Mouse (Mus musculus) kidney, embryonic 16.5 days (tissue): ENCODE results near the gene Asb13. TPM values are rescaled to one million over a fixed set of nuclear protein-coding genes. Genes with fewer than 3 reads are reported as not detected.

Experiments used
- ATAC-seq: fragments of 200-750 bp; cut with Nextera tagmentation; 2 replicates; pipeline ENCODE4 v1.8.0; 2017; ENCODE audit warnings: moderate TSS enrichment; ENCODE audit not compliant: low FRiP score, low TSS enrichment
- H3K27ac ChIP-seq: fragments of 300-500 bp; sonication (generic); 2 replicates; pipeline ENCODE4 v1.5.1; 2014; ENCODE audit warnings: low read length
- H3K27me3 ChIP-seq: fragments of 300-500 bp; sonication (generic); 2 replicates; pipeline ENCODE4 v1.6.1; 2014; ENCODE audit warnings: low read length, control low read depth, mixed read lengths; ENCODE audit not compliant: insufficient read depth
- H3K36me3 ChIP-seq: fragments of 300-500 bp; sonication (generic); 2 replicates; pipeline ENCODE4 v1.6.1; 2014; ENCODE audit warnings: low read length, control low read depth, mixed read lengths; ENCODE audit not compliant: insufficient read depth
- H3K4me1 ChIP-seq: fragments of 300-500 bp; sonication (generic); 2 replicates; pipeline ENCODE4 v1.6.1; 2014; ENCODE audit warnings: low read length, control low read depth, mixed read lengths; ENCODE audit not compliant: insufficient read depth
- H3K4me2 ChIP-seq: fragments of 300-500 bp; sonication (generic); replicated peaks from 2 replicates; pipeline ENCODE4 v1.6.1; 2014; ENCODE audit warnings: low read depth, low read length
- H3K4me3 ChIP-seq: fragments of 300-500 bp; sonication (generic); 2 replicates; pipeline ENCODE4 v1.5.1; 2014; ENCODE audit warnings: mild to moderate bottlenecking, low read length
- H3K9ac ChIP-seq: fragments of 300-500 bp; sonication (generic); replicated peaks from 2 replicates; pipeline ENCODE4 v1.6.1; 2014; ENCODE audit warnings: low read length
- H3K9me3 ChIP-seq: fragments of 300-500 bp; sonication (generic); 2 replicates; pipeline ENCODE4 v1.6.1; 2016; ENCODE audit warnings: low read length, control low read depth
- WGBS: fragments of 180-500 bp; shearing (Covaris S2); extraction: QIAGEN DNeasy Blood & Tissue Kit; methylation state at CpG from one replicate; pipeline ENCODE4 v1.1.7; 2014; 5-methylcytosine and 5-hydroxymethylcytosine counted together
- polyA plus RNA-seq: library from polyadenylated mRNA; unstranded; fragments of >200 nt; fragmentation: Nextera tagmentation; extraction: Ambion mirVana; gene quantifications from 2 replicates; pipeline ENCODE4 v1.2.1, GENCODE M21; 2015

Asb13 gene
- polyA plus RNA-seq, 1 experiment from 2014 or later: 16.0 TPM

- ATAC-seq: no peak
- H3K9ac ChIP-seq: no peak overlapping the region
- no peaks in the 10 kb centered on the region for H3K4me1 ChIP-seq
- H3K9me3 ChIP-seq: no peaks in the 10 kb centered on the region
- WGBS: 83% methylated on average over 2 of the region's 2 CpGs
- H3K4me2 ChIP-seq: no peak overlapping the region
- no peak overlapping the region for H3K4me3 ChIP-seq
- no peaks in the 10 kb centered on the region for H3K27me3 ChIP-seq
- H3K27ac ChIP-seq: no peak overlapping the region
- H3K36me3 ChIP-seq: 0 out of 2 replicates have a peak, but pooled peaks cover under 1% of the 10 kb centered on the region
Observed at GRCm38 (mm10) chr13:3654432-3654831, 20.6 kb downstream of the Asb13 start.

GRCm38 (mm10) chr13:3659163-3660160 lies 25.6 kb downstream of the Asb13 start:
- no peak for ATAC-seq
- WGBS: 60% methylated on average over 16 of the region's 16 CpGs
- no peak overlapping the region for H3K27ac ChIP-seq

GRCm38 (mm10) chr13:3664241-3664640 lies 30.4 kb downstream of the Asb13 start:
- ATAC-seq: no peak
- Histone ChIP-seq H3K9me3 (no peaks in the 10 kb centered on the region), H3K27me3 (no peaks in the 10 kb centered on the region), H3K4me1 (no peaks in the 10 kb centered on the region), H3K4me2 (no peak overlapping the region), H3K27ac (no peak overlapping the region), H3K36me3 (no peaks in the 10 kb centered on the region), H3K9ac (no peak overlapping the region), H3K4me3 (no peak overlapping the region)
- WGBS: 66% methylated on average over 3 of the region's 3 CpGs

More at GRCm38 (mm10) chr13:3659163-3660160, 25.6 kb downstream of the Asb13 start:
- H3K36me3 ChIP-seq: no peaks in the 10 kb centered on the region
- no peaks in the 10 kb centered on the region for H3K4me1 ChIP-seq
- H3K27me3 ChIP-seq: no peaks in the 10 kb centered on the region
- no peaks in the 10 kb centered on the region for H3K9me3 ChIP-seq
- H3K4me3 ChIP-seq: no peak overlapping the region
- H3K9ac ChIP-seq: no peak overlapping the region
- no peak overlapping the region for H3K4me2 ChIP-seq

- Histone ChIP-seq H3K27ac (no peak overlapping the region), H3K9me3 (no peaks in the 10 kb centered on the region), H3K4me3 (peak overlapping the region; percentile 4; the same call in 1 of the 2 replicates), H3K4me1 (0 out of 2 replicates have a peak, but pooled peaks cover 2% of the 10 kb centered on the region), H3K36me3 (no peaks in the 10 kb centered on the region), H3K4me2 (peak overlapping the region; percentile 35), H3K27me3 (no peaks in the 10 kb centered on the region), H3K9ac (no peak overlapping the region)
- 9% methylated on average over 5 of the region's 5 CpGs for WGBS
- peak; percentile 84 for ATAC-seq
Observed at GRCm38 (mm10) chr13:3665308-3665723, 31.5 kb downstream of the Asb13 start.

- H3K4me1 ChIP-seq: 0 out of 2 replicates have a peak, but pooled peaks cover 2% of the 10 kb centered on the region
- no peak overlapping the region for H3K4me2 ChIP-seq
- H3K9me3 ChIP-seq: peaks cover 5% of the 10 kb centered on the region
- no peaks in the 10 kb centered on the region for H3K27me3 ChIP-seq
- no peak overlapping the region for H3K9ac ChIP-seq
- no peak overlapping the region for H3K27ac ChIP-seq
- no peak overlapping the region for H3K4me3 ChIP-seq
- H3K36me3 ChIP-seq: no peaks in the 10 kb centered on the region
- no peak for ATAC-seq
- 89% methylated on average over 5 of the region's 5 CpGs for WGBS
Observed at GRCm38 (mm10) chr13:3667288-3667873, 33.5 kb downstream of the Asb13 start.

GRCm38 (mm10) chr13:3668068-3668467 lies 34.2 kb downstream of the Asb13 start:
- no peak for ATAC-seq
- peaks cover 5% of the 10 kb centered on the region for H3K9me3 ChIP-seq
- 0 out of 2 replicates have a peak, but pooled peaks cover 2% of the 10 kb centered on the region for H3K4me1 ChIP-seq
- H3K4me3 ChIP-seq: no peak overlapping the region
- no peak overlapping the region for H3K4me2 ChIP-seq
- no peak overlapping the region for H3K27ac ChIP-seq
- H3K9ac ChIP-seq: no peak overlapping the region
- no peaks in the 10 kb centered on the region for H3K27me3 ChIP-seq
- 94% methylated on average over 3 of the region's 3 CpGs for WGBS
- H3K36me3 ChIP-seq: no peaks in the 10 kb centered on the region

GRCm38 (mm10) chr13:3669611-3670010 lies 35.8 kb downstream of the Asb13 start:
- no peak overlapping the region for H3K4me3 ChIP-seq
- no peak overlapping the region for H3K27ac ChIP-seq
- no peak overlapping the region for H3K4me2 ChIP-seq
- 91% methylated on average over 1 of the region's 1 CpGs for WGBS
- H3K36me3 ChIP-seq: no peaks in the 10 kb centered on the region
- no peak for ATAC-seq
- no peaks in the 10 kb centered on the region for H3K27me3 ChIP-seq
- H3K4me1 ChIP-seq: 0 out of 2 replicates have a peak, but pooled peaks cover 2% of the 10 kb centered on the region
- H3K9me3 ChIP-seq: peaks cover 5% of the 10 kb centered on the region
- no peak overlapping the region for H3K9ac ChIP-seq

GRCm38 (mm10) chr13:3670039-3670438 lies 36.2 kb downstream of the Asb13 start:
- ATAC-seq: peak; percentile 77; the same call in 1 of the 2 replicates
- Histone ChIP-seq H3K4me2 (no peak overlapping the region), H3K27me3 (no peaks in the 10 kb centered on the region), H3K36me3 (no peaks in the 10 kb centered on the region), H3K4me1 (0 out of 2 replicates have a peak, but pooled peaks cover 2% of the 10 kb centered on the region), H3K9ac (no peak overlapping the region), H3K9me3 (peaks cover 5% of the 10 kb centered on the region), H3K27ac (no peak overlapping the region), H3K4me3 (no peak overlapping the region)
- 76% methylated on average over 1 of the region's 1 CpGs for WGBS

GRCm38 (mm10) chr13:3673151-3673550 lies 39.3 kb downstream of the Asb13 start:
- ATAC-seq: no peak
- 71% methylated on average over 3 of the region's 3 CpGs for WGBS
- H3K9me3 ChIP-seq: peaks cover 5% of the 10 kb centered on the region
- H3K4me2 ChIP-seq: no peak overlapping the region
- no peaks in the 10 kb centered on the region for H3K36me3 ChIP-seq
- no peak overlapping the region for H3K27ac ChIP-seq
- no peak overlapping the region for H3K9ac ChIP-seq
- H3K4me3 ChIP-seq: no peak overlapping the region
- 0 out of 2 replicates have a peak, but pooled peaks cover 2% of the 10 kb centered on the region for H3K4me1 ChIP-seq
- no peaks in the 10 kb centered on the region for H3K27me3 ChIP-seq
